Comparison of ENCODE assay signal across 9 mouse cellular contexts in genomic region chr3:136668072-136668471, GRCm38 (mm10). TPM values are rescaled to one million over a fixed set of nuclear protein-coding genes. Genes with fewer than 3 reads are reported as not detected.
DNase-seq lines count a peak whose midpoint lies in the region; ATAC-seq and TF ChIP-seq lines count a peak whose summit lies in the region.
"Had no signal": no experiment of that assay in that cellular context is flagged by ENCODE, and none has a peak within 500 bp of the region (broad histone marks: within the 10 kb centered on the region; RNA-seq: fewer than 3 reads in every experiment).

No protein-coding gene starts in this region.

- TF ChIP-seq EP300 in heart, postnatal 0 days (IDR thresholded peaks at IDR 0.05; ENCODE audit: low read depth), result no peak

- H3K36me3 ChIP-seq in kidney, adult 2 months (ENCODE audit: control insufficient read depth, insufficient read depth, low read length), result no peaks in the 10 kb centered on the region
- no peaks in the 10 kb centered on the region for H3K36me3 ChIP-seq in kidney, embryonic 15.5 days
- H3K36me3 ChIP-seq in heart, postnatal 0 days (replicated peaks; ENCODE audit: control insufficient read depth, insufficient read depth, low read length), result no peaks in the 10 kb centered on the region
- H3K36me3 ChIP-seq in intestine, postnatal 0 days (ENCODE audit: control insufficient read depth, insufficient read depth), result no peaks in the 10 kb centered on the region
- H3K36me3 ChIP-seq: embryonic facial prominence, embryonic 12.5 days had no signal

- 0 out of 2 replicates have a peak, but pooled peaks cover 3% of the 10 kb centered on the region for H3K4me1 ChIP-seq in kidney, adult 2 months (ENCODE audit: control insufficient read depth, insufficient read depth, low read length)
- peaks cover 22% of the 10 kb centered on the region; the same call in 1 of the 2 replicates for H3K4me1 ChIP-seq in kidney, embryonic 15.5 days
- H3K4me1 ChIP-seq in heart, postnatal 0 days (ENCODE audit: control insufficient read depth, insufficient read depth), result peaks cover 26% of the 10 kb centered on the region
- H3K4me1 ChIP-seq in intestine, postnatal 0 days (replicated peaks; ENCODE audit: control insufficient read depth, insufficient read depth, low read length), result 0 out of 2 replicates have a peak, but pooled peaks cover 4% of the 10 kb centered on the region
- H3K4me1 ChIP-seq: embryonic facial prominence, embryonic 12.5 days had no signal

- no peaks in the 10 kb centered on the region for H3K9me3 ChIP-seq in kidney, embryonic 15.5 days (replicated peaks)
- no peaks in the 10 kb centered on the region for H3K9me3 ChIP-seq in heart, postnatal 0 days (replicated peaks; ENCODE audit: control insufficient read depth, low read length)
- H3K9me3 ChIP-seq in intestine, postnatal 0 days (ENCODE audit: control insufficient read depth), result no peaks in the 10 kb centered on the region
- H3K9me3 ChIP-seq: embryonic facial prominence, embryonic 12.5 days had no signal

- TF ChIP-seq CTCF in kidney, adult 2 months (conservative IDR thresholded peaks at IDR 0.05; ENCODE audit: insufficient read depth, insufficient read length, low read depth, low read length), result no peak
- TF ChIP-seq CTCF in heart, postnatal 0 days (IDR thresholded peaks at IDR 0.05; ENCODE audit: low read depth), result no peak
- TF ChIP-seq CTCF in intestine, postnatal 0 days (IDR thresholded peaks at IDR 0.05; ENCODE audit: low read depth), result no peak

- DNase-seq in kidney, adult 2 months, result peak; percentile 67
- DNase-seq in cerebellum, adult 18-20 months, result peak; percentile 95
- peak; percentile 39 for DNase-seq in heart, postnatal 0 days (ENCODE audit: low spot score)
- DNase-seq in left cerebral cortex, postnatal 4 days, result peak; percentile 87
- DNase-seq in urinary bladder, postnatal 14 days (ENCODE audit: low spot score), result peak; percentile 70
- no peak for DNase-seq in natural killer cell, adult 2 months (ENCODE audit: low spot score in 2 of 2)

- no peak overlapping the region for H3K9ac ChIP-seq in kidney, embryonic 15.5 days
- 0 out of 2 replicates have a peak overlapping the region, but pooled peaks have one; percentile 15 for H3K9ac ChIP-seq in heart, postnatal 0 days (replicated peaks; ENCODE audit: low read depth, low read length)
- H3K9ac ChIP-seq in intestine, postnatal 0 days (ENCODE audit: low read depth, low read length), result no peak overlapping the region
- H3K9ac ChIP-seq: embryonic facial prominence, embryonic 12.5 days had no signal

- WGBS in kidney, adult 2 months, result 49% methylated on average over 2 of the region's 2 CpGs
- WGBS in kidney, embryonic 15.5 days, result 58% methylated on average over 2 of the region's 2 CpGs
- 8% methylated on average over 2 of the region's 2 CpGs for WGBS in heart, postnatal 0 days
- 77% methylated on average over 2 of the region's 2 CpGs for WGBS in intestine, postnatal 0 days

- H3K4me3 ChIP-seq in kidney, adult 2 months (ENCODE audit: insufficient read depth, low read depth, low read length), result no peak overlapping the region
- H3K4me3 ChIP-seq in kidney, embryonic 15.5 days (replicated peaks), result no peak overlapping the region
- H3K4me3 ChIP-seq in heart, postnatal 0 days (ENCODE audit: low read depth, low read length), result no peak overlapping the region
- no peak overlapping the region for H3K4me3 ChIP-seq in intestine, postnatal 0 days (ENCODE audit: low read depth, low read length)
- H3K4me3 ChIP-seq: embryonic facial prominence, embryonic 12.5 days had no signal

- intact Hi-C loops in left cerebral cortex, postnatal 4 days (cut with DNase I), result loop anchor here (10.0 kb wide), 1 partner anchor 663 kb away; no protein-coding TSS in a partner anchor

- no peaks in the 10 kb centered on the region for H3K27me3 ChIP-seq in kidney, adult 2 months (replicated peaks; ENCODE audit: control insufficient read depth, insufficient read depth, low read length)
- H3K27me3 ChIP-seq in kidney, embryonic 15.5 days, result no peaks in the 10 kb centered on the region
- no peaks in the 10 kb centered on the region for H3K27me3 ChIP-seq in heart, postnatal 0 days (ENCODE audit: control insufficient read depth, insufficient read depth, low read length)
- H3K27me3 ChIP-seq in intestine, postnatal 0 days (replicated peaks; ENCODE audit: control insufficient read depth, insufficient read depth, low read length), result no peaks in the 10 kb centered on the region
- H3K27me3 ChIP-seq: embryonic facial prominence, embryonic 12.5 days had no signal

- TF ChIP-seq POLR2A in kidney, adult 2 months (IDR thresholded peaks at IDR 0.05; ENCODE audit: low read depth, low read length), result no peak

- H3K4me2 ChIP-seq in kidney, embryonic 15.5 days, result no peak overlapping the region
- H3K4me2 ChIP-seq in heart, postnatal 0 days (ENCODE audit: low read depth, low read length), result no peak overlapping the region
- no peak overlapping the region for H3K4me2 ChIP-seq in intestine, postnatal 0 days (replicated peaks; ENCODE audit: low read depth)

- H3K27ac ChIP-seq in kidney, adult 2 months (ENCODE audit: insufficient read depth, low read depth, low read length), result no peak overlapping the region
- no peak overlapping the region for H3K27ac ChIP-seq in kidney, embryonic 15.5 days
- H3K27ac ChIP-seq in heart, postnatal 0 days (ENCODE audit: low read depth), result peak overlapping the region; percentile 96; the same call in 1 of the 2 replicates
- H3K27ac ChIP-seq in intestine, postnatal 0 days (ENCODE audit: low read depth, low read length), result no peak overlapping the region
- H3K27ac ChIP-seq: embryonic facial prominence, embryonic 12.5 days had no signal

- no peak for ATAC-seq in kidney, embryonic 15.5 days (replicated peaks; ENCODE audit: low FRiP score)
- no peak for ATAC-seq in heart, postnatal 0 days (ENCODE audit: insufficient read depth, low read depth)
- no peak for ATAC-seq in intestine, postnatal 0 days

RNA-seq across cellular contexts. Expression of gene Ppp3ca, which starts 1.9 kb away (rescaled TPM):
- polyA plus RNA-seq in kidney, adult 2 months (2012; rRNA removed), result 12.0 and 14.0 TPM in 2 replicates
- 63.0 and 64.0 TPM in 2 replicates for polyA plus RNA-seq in kidney, embryonic 15.5 days (2015; fragmentation: Nextera tagmentation; extraction: Ambion mirVana)
- total RNA-seq in heart, postnatal 0 days (2014; rRNA removed; ENCODE audit: low replicate concordance), result 34.6 and 39.7 TPM in 2 replicates
- 37.1 and 39.2 TPM in 2 replicates for polyA plus RNA-seq in heart, postnatal 0 days (2015; fragmentation: Nextera tagmentation; extraction: Ambion mirVana)
- total RNA-seq in left cerebral cortex, postnatal 4 days (2021), result 100 to 1,000 TPM; 316 to 328 TPM
- polyA plus RNA-seq in intestine, postnatal 0 days (2015; fragmentation: Nextera tagmentation; extraction: Ambion mirVana), result 37.3 and 40.8 TPM in 2 replicates

Comparison
In these comparisons a context has a peak if more than half of its experiments do, and no peak if none do; other contexts are left out.
1. DNase-seq: peak in kidney, adult 2 months (single experiment), cerebellum, adult 18-20 months (2 of 2), heart, postnatal 0 days (single experiment), left cerebral cortex, postnatal 4 days (single experiment) and urinary bladder, postnatal 14 days (single experiment); none in natural killer cell, adult 2 months (0 of 2).